Mouse (Mus musculus): ENCODE results near the gene Cmas. TPM values are rescaled to one million over a fixed set of nuclear protein-coding genes. Genes with fewer than 3 reads are reported as not detected.

Gene Cmas
- polyA plus RNA-seq, 1 experiment from 2014 or later = 85.6 TPM

DNA sequence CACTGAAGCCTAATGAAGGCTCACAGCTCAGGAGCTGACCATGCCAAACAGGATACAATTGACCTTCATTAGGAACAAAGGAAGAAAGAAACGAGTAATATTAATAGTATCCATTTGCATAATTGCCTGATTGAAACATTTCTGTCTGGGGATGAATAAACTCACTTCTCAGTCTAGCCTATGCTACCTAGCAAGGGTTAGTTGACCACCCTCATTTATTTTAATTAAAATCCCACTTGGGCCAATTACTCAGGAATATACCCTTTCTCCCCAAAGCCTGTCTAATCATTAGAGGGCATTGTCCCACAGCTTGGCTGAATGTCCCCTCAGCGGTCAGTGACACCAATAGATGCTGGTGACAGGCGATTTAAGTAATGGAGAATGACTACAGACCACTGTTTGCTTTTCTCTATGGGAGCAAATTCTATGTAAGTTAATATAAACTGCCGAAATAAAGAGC lies 24.1 kb downstream of the Cmas start:
- ATAC-seq (ENCODE audit: low FRiP score, low TSS enrichment) = no peak
- H3K9me3 ChIP-seq (ENCODE audit: control insufficient read depth, low read length) = no peaks in the 10 kb centered on the region
- H3K27me3 ChIP-seq (ENCODE audit: control insufficient read depth, insufficient read depth, low read length) = no peaks in the 10 kb centered on the region
- no peak overlapping the region for H3K4me3 ChIP-seq (ENCODE audit: low read length)
- WGBS = 79% methylated on average over 4 of the region's 4 CpGs
- H3K4me2 ChIP-seq (replicated peaks; ENCODE audit: low read depth, low read length) = no peak overlapping the region
- H3K9ac ChIP-seq (ENCODE audit: low read depth, low read length) = no peak overlapping the region
- no peak overlapping the region for H3K27ac ChIP-seq (ENCODE audit: low read depth, low read length)
- H3K4me1 ChIP-seq (ENCODE audit: control insufficient read depth, insufficient read depth, low read length) = no peaks in the 10 kb centered on the region
- H3K36me3 ChIP-seq (ENCODE audit: control insufficient read depth, insufficient read depth, low read length) = 0 out of 2 replicates have a peak, but pooled peaks cover 2% of the 10 kb centered on the region

- WGBS = 59% methylated on average over 7 of the region's 7 CpGs
These were observed 24.8 kb downstream of the Cmas start for GRCm38 (mm10) chr6:142781286-142781685.

DNA sequence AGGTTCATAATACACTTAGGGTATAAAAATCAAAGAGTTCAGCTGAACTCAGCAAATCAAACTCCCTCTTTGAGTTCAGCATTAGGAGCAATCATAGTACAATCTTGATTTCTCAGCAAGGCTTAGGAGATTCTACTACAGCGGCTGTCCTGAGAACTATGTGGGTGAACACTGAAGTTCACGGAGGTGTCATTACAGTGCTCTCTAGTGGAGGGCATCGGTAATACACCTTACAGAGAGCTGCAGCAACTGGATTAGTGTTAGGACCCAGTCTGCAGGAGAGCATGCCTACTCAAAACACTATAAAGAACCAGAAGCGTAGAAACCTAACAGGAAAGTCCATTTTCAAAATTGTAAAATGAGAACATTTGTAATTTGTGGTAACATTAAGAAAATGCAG lies 28.9 kb downstream of the Cmas start:
- ATAC-seq (ENCODE audit: low FRiP score, low TSS enrichment) = no peak

More at GRCm38 (mm10) chr6:142781286-142781685, 24.8 kb downstream of the Cmas start:
- no peaks in the 10 kb centered on the region for H3K4me1 ChIP-seq (ENCODE audit: control insufficient read depth, insufficient read depth, low read length)
- H3K27ac ChIP-seq (ENCODE audit: low read depth, low read length) = no peak overlapping the region
- ATAC-seq (ENCODE audit: low FRiP score, low TSS enrichment) = no peak
- no peak overlapping the region for H3K9ac ChIP-seq (ENCODE audit: low read depth, low read length)
- no peak overlapping the region for H3K4me3 ChIP-seq (ENCODE audit: low read length)
- no peaks in the 10 kb centered on the region for H3K36me3 ChIP-seq (ENCODE audit: control insufficient read depth, insufficient read depth, low read length)
- no peak overlapping the region for H3K4me2 ChIP-seq (replicated peaks; ENCODE audit: low read depth, low read length)
- no peaks in the 10 kb centered on the region for H3K9me3 ChIP-seq (ENCODE audit: control insufficient read depth, low read length)
- H3K27me3 ChIP-seq (ENCODE audit: control insufficient read depth, insufficient read depth, low read length) = no peaks in the 10 kb centered on the region

DNA sequence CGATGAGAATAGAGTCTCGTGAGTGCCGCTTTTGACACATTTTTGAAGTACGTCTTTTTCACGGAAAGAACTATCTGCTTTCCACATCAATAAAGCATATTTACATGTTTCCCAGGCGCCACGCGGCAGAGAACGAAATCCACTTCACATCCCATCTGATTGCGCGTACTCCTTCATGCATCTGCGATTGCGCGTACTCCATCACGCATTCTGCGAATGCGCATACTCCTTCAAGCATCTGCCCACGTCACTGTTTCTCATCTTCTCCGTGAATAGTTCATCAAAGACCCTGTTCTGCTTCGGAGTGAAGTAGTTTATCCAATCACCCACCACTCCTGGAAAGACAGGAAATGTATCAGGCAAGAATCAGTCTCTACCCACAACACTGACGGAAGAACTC lies 29.6 kb downstream of the Cmas start:
- Histone ChIP-seq H3K4me3 (ENCODE audit: low read length) (no peak overlapping the region), H3K4me1 (ENCODE audit: control insufficient read depth, insufficient read depth, low read length) (no peaks in the 10 kb centered on the region), H3K27ac (ENCODE audit: low read depth, low read length) (no peak overlapping the region), H3K4me2 (replicated peaks; ENCODE audit: low read depth, low read length) (no peak overlapping the region), H3K36me3 (ENCODE audit: control insufficient read depth, insufficient read depth, low read length) (no peaks in the 10 kb centered on the region), H3K27me3 (ENCODE audit: control insufficient read depth, insufficient read depth, low read length) (no peaks in the 10 kb centered on the region), H3K9me3 (ENCODE audit: control insufficient read depth, low read length) (no peaks in the 10 kb centered on the region), H3K9ac (ENCODE audit: low read depth, low read length) (no peak overlapping the region)
- WGBS = 88% methylated on average over 21 of the region's 21 CpGs
- ATAC-seq (ENCODE audit: low FRiP score, low TSS enrichment) = no peak

More for the DNA sequence above, 28.9 kb downstream of the Cmas start:
- Histone ChIP-seq H3K27ac (ENCODE audit: low read depth, low read length) (no peak overlapping the region), H3K27me3 (ENCODE audit: control insufficient read depth, insufficient read depth, low read length) (no peaks in the 10 kb centered on the region), H3K9me3 (ENCODE audit: control insufficient read depth, low read length) (no peaks in the 10 kb centered on the region), H3K4me2 (replicated peaks; ENCODE audit: low read depth, low read length) (no peak overlapping the region), H3K9ac (ENCODE audit: low read depth, low read length) (no peak overlapping the region), H3K36me3 (ENCODE audit: control insufficient read depth, insufficient read depth, low read length) (no peaks in the 10 kb centered on the region), H3K4me1 (ENCODE audit: control insufficient read depth, insufficient read depth, low read length) (no peaks in the 10 kb centered on the region), H3K4me3 (ENCODE audit: low read length) (no peak overlapping the region)
- 46% methylated on average over 4 of the region's 4 CpGs for WGBS

DNA sequence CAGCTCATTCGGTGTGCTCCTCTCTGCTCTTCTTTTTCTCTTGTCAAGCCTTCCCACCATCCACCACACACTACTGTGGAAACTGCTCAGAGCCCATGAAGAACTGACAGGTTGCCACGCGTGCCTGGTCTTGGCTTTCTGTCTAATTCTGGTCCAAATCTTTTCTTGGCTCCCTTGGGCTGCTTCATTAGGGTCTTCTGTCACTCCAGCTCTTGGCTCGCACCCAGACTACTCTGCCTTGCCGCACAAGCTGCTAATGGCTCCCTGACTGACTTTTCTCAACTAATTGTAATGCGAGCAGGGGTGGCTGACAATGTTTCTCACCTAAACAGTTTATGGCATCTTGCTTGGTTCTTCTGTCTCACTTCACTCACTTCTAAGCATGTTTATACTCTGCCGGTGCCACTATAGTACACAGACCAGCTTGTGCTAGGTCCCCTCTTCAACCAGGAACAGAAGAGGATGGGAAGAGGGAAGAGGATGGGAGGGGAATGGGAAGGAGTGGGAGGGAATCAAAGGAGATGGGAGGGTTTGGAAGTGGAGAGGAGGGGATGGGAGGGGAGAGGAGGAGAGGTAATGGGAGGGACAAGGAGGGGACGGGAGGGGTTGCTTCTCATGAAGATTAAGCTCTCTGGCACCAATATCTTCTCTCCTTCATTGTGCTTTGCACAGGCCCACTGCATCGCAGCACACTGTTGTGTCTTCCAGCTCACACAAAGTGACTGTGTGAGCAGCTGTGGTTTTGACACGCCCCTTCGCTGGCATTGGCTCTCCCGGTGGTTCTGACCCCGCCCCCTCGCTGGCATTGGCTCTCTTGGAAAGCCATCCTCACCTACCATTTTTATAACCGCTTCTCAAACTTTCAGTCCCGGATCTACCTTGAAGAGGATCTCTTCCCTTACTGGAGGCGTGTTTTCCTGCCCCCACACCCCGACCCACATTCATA lies 31.8 kb downstream of the Cmas start:
- no peak overlapping the region for H3K4me3 ChIP-seq (ENCODE audit: low read length)
- H3K4me1 ChIP-seq (ENCODE audit: control insufficient read depth, insufficient read depth, low read length) = 0 out of 2 replicates have a peak, but pooled peaks cover 2% of the 10 kb centered on the region
- no peak overlapping the region for H3K27ac ChIP-seq (ENCODE audit: low read depth, low read length)
- peak; percentile 40; the same call in 1 of the 2 replicates for ATAC-seq (ENCODE audit: low FRiP score, low TSS enrichment)
- no peaks in the 10 kb centered on the region for H3K9me3 ChIP-seq (ENCODE audit: control insufficient read depth, low read length)
- H3K4me2 ChIP-seq (replicated peaks; ENCODE audit: low read depth, low read length) = peak overlapping the region; percentile 19; the same call in 1 of the 2 replicates
- no peaks in the 10 kb centered on the region for H3K27me3 ChIP-seq (ENCODE audit: control insufficient read depth, insufficient read depth, low read length)
- 48% methylated on average over 18 of the region's 18 CpGs for WGBS
- no peaks in the 10 kb centered on the region for H3K36me3 ChIP-seq (ENCODE audit: control insufficient read depth, insufficient read depth, low read length)
- H3K9ac ChIP-seq (ENCODE audit: low read depth, low read length) = no peak overlapping the region

DNA sequence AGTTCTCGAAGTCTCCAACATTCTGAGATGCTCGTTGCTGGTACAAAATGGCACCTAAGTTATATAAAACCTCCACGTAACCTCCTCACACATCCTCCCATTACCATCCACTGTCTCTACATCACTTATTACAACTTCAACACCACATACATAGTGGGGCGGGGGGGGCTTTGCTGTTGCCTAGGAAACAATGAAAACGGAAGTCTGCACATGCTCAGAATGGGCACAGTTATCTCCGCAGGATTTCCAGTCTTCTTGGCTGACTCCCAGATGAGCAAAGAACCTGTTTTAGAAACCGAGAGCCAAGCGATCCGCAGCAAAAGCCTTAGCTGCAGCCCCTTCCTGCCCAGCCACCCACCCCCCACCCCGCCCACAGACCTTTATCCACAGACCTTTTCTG lies 33.2 kb downstream of the Cmas start:
- Histone ChIP-seq H3K9ac (ENCODE audit: low read depth, low read length) (no peak overlapping the region), H3K4me1 (ENCODE audit: control insufficient read depth, insufficient read depth, low read length) (0 out of 2 replicates have a peak, but pooled peaks cover 7% of the 10 kb centered on the region), H3K36me3 (ENCODE audit: control insufficient read depth, insufficient read depth, low read length) (no peaks in the 10 kb centered on the region), H3K4me2 (replicated peaks; ENCODE audit: low read depth, low read length) (no peak overlapping the region), H3K27ac (ENCODE audit: low read depth, low read length) (no peak overlapping the region), H3K27me3 (ENCODE audit: control insufficient read depth, insufficient read depth, low read length) (no peaks in the 10 kb centered on the region), H3K9me3 (ENCODE audit: control insufficient read depth, low read length) (no peaks in the 10 kb centered on the region), H3K4me3 (ENCODE audit: low read length) (no peak overlapping the region)
- 96% methylated on average over 10 of the region's 10 CpGs for WGBS
- no peak for ATAC-seq (ENCODE audit: low FRiP score, low TSS enrichment)

DNA sequence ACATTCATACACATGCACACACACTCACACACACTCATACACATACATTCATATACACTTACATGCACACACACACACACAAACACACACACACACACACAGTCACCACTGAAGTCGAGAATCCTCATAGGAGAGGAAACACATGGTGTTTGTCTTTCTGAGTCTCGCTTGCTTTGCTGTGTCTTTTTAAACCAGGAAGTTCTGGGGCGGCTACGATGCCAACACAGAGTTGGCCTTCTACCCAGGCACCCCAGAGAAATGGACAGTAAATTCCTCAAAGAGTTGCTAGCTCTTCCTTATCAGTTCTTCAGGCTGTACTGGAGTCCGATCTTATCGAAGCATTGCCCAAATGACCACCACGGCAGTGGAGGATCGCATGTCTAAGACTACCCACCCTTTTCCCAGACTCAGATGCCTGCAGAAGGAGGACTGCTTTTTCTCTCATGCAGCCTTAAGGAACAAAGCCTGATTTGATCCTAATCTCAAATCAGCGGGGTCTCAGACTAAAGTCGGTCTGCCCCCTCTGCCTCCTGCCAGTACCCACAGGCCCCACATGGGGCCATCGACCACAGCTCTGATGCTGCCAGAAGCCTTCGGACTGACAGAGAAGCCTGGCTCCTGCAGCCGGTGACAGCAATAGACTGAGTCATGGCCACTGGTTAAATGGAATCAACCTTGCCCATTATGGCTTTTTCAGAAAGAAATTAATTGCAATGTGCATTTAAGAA lies 35.9 kb downstream of the Cmas start:
- Histone ChIP-seq H3K27ac (ENCODE audit: low read depth, low read length) (no peak overlapping the region), H3K27me3 (ENCODE audit: control insufficient read depth, insufficient read depth, low read length) (no peaks in the 10 kb centered on the region), H3K4me3 (ENCODE audit: low read length) (no peak overlapping the region), H3K4me2 (replicated peaks; ENCODE audit: low read depth, low read length) (no peak overlapping the region), H3K9me3 (ENCODE audit: control insufficient read depth, low read length) (no peaks in the 10 kb centered on the region), H3K4me1 (ENCODE audit: control insufficient read depth, insufficient read depth, low read length) (0 out of 2 replicates have a peak, but pooled peaks cover 7% of the 10 kb centered on the region), H3K9ac (ENCODE audit: low read depth, low read length) (no peak overlapping the region), H3K36me3 (ENCODE audit: control insufficient read depth, insufficient read depth, low read length) (no peaks in the 10 kb centered on the region)
- ATAC-seq (ENCODE audit: low FRiP score, low TSS enrichment) = no peak
- whole genome bisulfite sequencing = 59% methylated on average over 13 of the region's 13 CpGs

- H3K27ac ChIP-seq (ENCODE audit: low read depth, low read length) = no peak overlapping the region
- no peak overlapping the region for H3K9ac ChIP-seq (ENCODE audit: low read depth, low read length)
- no peak overlapping the region for H3K4me2 ChIP-seq (replicated peaks; ENCODE audit: low read depth, low read length)
- no peaks in the 10 kb centered on the region for H3K9me3 ChIP-seq (ENCODE audit: control insufficient read depth, low read length)
- H3K4me1 ChIP-seq (ENCODE audit: control insufficient read depth, insufficient read depth, low read length) = 0 out of 2 replicates have a peak, but pooled peaks cover 7% of the 10 kb centered on the region
- H3K4me3 ChIP-seq (ENCODE audit: low read length) = no peak overlapping the region
- 38% methylated on average over 7 of the region's 7 CpGs for WGBS
- no peaks in the 10 kb centered on the region for H3K27me3 ChIP-seq (ENCODE audit: control insufficient read depth, insufficient read depth, low read length)
- no peaks in the 10 kb centered on the region for H3K36me3 ChIP-seq (ENCODE audit: control insufficient read depth, insufficient read depth, low read length)
- no peak for ATAC-seq (ENCODE audit: low FRiP score, low TSS enrichment)
These were observed 37.0 kb downstream of the Cmas start for GRCm38 (mm10) chr6:142793468-142793867.
